Mouse (Mus musculus) lung, adult 2 months (tissue): ENCODE results near the gene Bcan.

Experiments used
- CTCF ChIP-seq: fragments of 200-500 bp; IDR thresholded peaks from 2 replicates; pipeline ENCODE4 v1.5.1; 2011; ENCODE audit warnings: mild to moderate bottlenecking, low read length, control low read depth; ENCODE audit not compliant: insufficient read depth
- POLR2A ChIP-seq: fragments of 200-500 bp; IDR thresholded peaks from 2 replicates; pipeline ENCODE4 v1.6.1; 2011; ENCODE audit warnings: low read depth, mild to moderate bottlenecking, control low read depth, low read length, borderline replicate concordance; ENCODE audit errors: extremely low read depth

GRCm38 (mm10) chr3:88023192-88024074, 23.4 kb upstream of the Bcan start:
- no peak for TF ChIP-seq POLR2A
- TF ChIP-seq CTCF, result no peak
